Mouse (Mus musculus) MEL (cell line): ENCODE data around the gene Fance.

Experiments
- CTCF ChIP-seq, 3 experiments: IDR thresholded peaks in 2 of 3; conservative IDR thresholded peaks in 1 of 3; 2 replicates each; pipeline ENCODE4 v1.5.1; 2011 to 2012; ENCODE audit warnings: low read length in 3 of 3, low read depth in 2 of 3, mild to moderate bottlenecking in 2 of 3, improper control_type of control experiment in 1 of 3, inconsistent platforms in 1 of 3, mixed read lengths in 1 of 3, moderate library complexity in 1 of 3; ENCODE audit not compliant: control insufficient read depth in 1 of 3, insufficient read depth in 1 of 3, poor library complexity in 1 of 3, severe bottlenecking in 1 of 3
- EP300 ChIP-seq, 2 experiments: IDR thresholded peaks; 2 replicates each; pipeline ENCODE4 v1.6.1; 2011; ENCODE audit warnings: improper control_type of control experiment in 2 of 2, low read length in 2 of 2, low read depth in 1 of 2, mild to moderate bottlenecking in 1 of 2
- GATA1 ChIP-seq: IDR thresholded peaks from 2 replicates; pipeline ENCODE4 v1.6.1; 2011; ENCODE audit warnings: low read depth, low read length, improper control_type of control experiment
- HCFC1 ChIP-seq: IDR thresholded peaks from 2 replicates; pipeline ENCODE4 v1.6.1; 2012; ENCODE audit warnings: low read depth, mild to moderate bottlenecking, inconsistent platforms, low read length, improper control_type of control experiment, moderate library complexity
- MXI1 ChIP-seq: IDR thresholded peaks from 2 replicates; pipeline ENCODE4 v1.6.1; 2011; ENCODE audit warnings: mild to moderate bottlenecking, low read depth, low read length, improper control_type of control experiment
- POLR2A ChIP-seq, 2 experiments: IDR thresholded peaks; 2 replicates each; pipeline ENCODE4 v1.6.1; 2011 to 2012; ENCODE audit warnings: low read length in 2 of 2, mild to moderate bottlenecking in 2 of 2, control low read depth in 1 of 2, improper control_type of control experiment in 1 of 2, low read depth in 1 of 2, moderate library complexity in 1 of 2; ENCODE audit not compliant: control insufficient read depth in 1 of 2, insufficient read depth in 1 of 2, poor library complexity in 1 of 2
- POLR2AphosphoS2 ChIP-seq: IDR thresholded peaks from 2 replicates; pipeline ENCODE4 v1.6.1; 2011; ENCODE audit warnings: low read length, improper control_type of control experiment
- RAD21 ChIP-seq: IDR thresholded peaks from 2 replicates; pipeline ENCODE4 v1.6.1; 2011; ENCODE audit warnings: mild to moderate bottlenecking, low read depth, low read length, improper control_type of control experiment
- SIN3A ChIP-seq: IDR thresholded peaks from 2 replicates; pipeline ENCODE4 v1.6.1; 2012; ENCODE audit warnings: low read length, improper control_type of control experiment, inconsistent platforms
- TAL1 ChIP-seq: IDR thresholded peaks from 2 replicates; pipeline ENCODE4 v1.6.1; 2012; ENCODE audit warnings: mild to moderate bottlenecking, inconsistent platforms, low read length, moderate library complexity, mixed read lengths
- USF1 ChIP-seq: IDR thresholded peaks from 2 replicates; pipeline ENCODE4 v1.6.1; 2014; ENCODE audit warnings: low read depth, mild to moderate bottlenecking, inconsistent platforms, low read length, improper control_type of control experiment, moderate library complexity
- ZKSCAN1 ChIP-seq: IDR thresholded peaks from 2 replicates; pipeline ENCODE4 v1.6.1; 2012; ENCODE audit warnings: low read depth, mild to moderate bottlenecking, inconsistent platforms, low read length, improper control_type of control experiment, moderate library complexity
- ZMIZ1 ChIP-seq: IDR thresholded peaks from 2 replicates; pipeline ENCODE4 v1.6.1; 2012; ENCODE audit warnings: low read depth, mild to moderate bottlenecking, inconsistent platforms, low read length, improper control_type of control experiment, moderate library complexity

DNA sequence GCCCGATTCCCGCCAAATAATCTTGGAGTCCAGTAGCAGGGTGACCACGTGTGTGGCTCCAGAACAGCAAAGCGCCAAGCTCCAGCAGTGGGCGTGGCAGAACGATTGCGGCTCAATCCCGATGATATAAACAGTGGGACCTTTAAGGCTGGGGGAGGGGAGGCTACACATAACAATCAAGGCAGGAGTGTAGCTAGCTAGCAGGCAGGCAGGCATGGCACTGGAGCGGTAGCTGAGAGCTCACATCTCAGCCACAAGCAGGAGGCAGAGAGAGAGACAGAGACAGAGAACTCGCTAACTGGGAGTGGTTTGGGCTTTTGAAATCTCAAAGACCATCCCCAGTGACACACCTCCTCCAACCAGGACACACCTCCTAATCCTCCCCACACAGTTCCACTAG, 8.1 kb upstream of the Fance start:
- no peak for TF ChIP-seq CTCF (IDR thresholded peaks at IDR 0.05 in 2 of 3, conservative IDR thresholded peaks at IDR 0.05 in 1 of 3; ENCODE audit: control insufficient read depth in 1 of 3, insufficient read depth in 1 of 3, low read depth in 2 of 3, low read length in 3 of 3, poor library complexity in 1 of 3, severe bottlenecking in 1 of 3)
- no peak for TF ChIP-seq RAD21
- TF ChIP-seq MXI1: no peak
- TF ChIP-seq EP300 (IDR thresholded peaks at IDR 0.05; ENCODE audit: low read depth in 1 of 2, low read length in 2 of 2): no peak
- no peak for TF ChIP-seq GATA1
- TF ChIP-seq USF1: no peak
- no peak for TF ChIP-seq HCFC1
- TF ChIP-seq ZMIZ1: no peak
- TF ChIP-seq POLR2A (IDR thresholded peaks at IDR 0.05; ENCODE audit: control insufficient read depth in 1 of 2, insufficient read depth in 1 of 2, low read depth in 1 of 2, low read length in 2 of 2, poor library complexity in 1 of 2): no peak
- no peak for TF ChIP-seq SIN3A
- no peak for TF ChIP-seq POLR2AphosphoS2
- no peak for TF ChIP-seq ZKSCAN1
- no peak for TF ChIP-seq TAL1
